Mouse (Mus musculus) cerebellum, postnatal 14 days (tissue): ENCODE measurements at regions not wholly inside any gene's neighbourhood (a gene's known extent, or its start where the extent isn't known, plus 50 kb on each side); places are given as distances from the start of the nearest gene placed in this dataset.

Experiments used
- DNase-seq, 2 experiments: peaks; one replicate each; pipeline ENCODE4 v3.0.0; 2021; ENCODE audit warnings: mixed read lengths in 2 of 2

DNA sequence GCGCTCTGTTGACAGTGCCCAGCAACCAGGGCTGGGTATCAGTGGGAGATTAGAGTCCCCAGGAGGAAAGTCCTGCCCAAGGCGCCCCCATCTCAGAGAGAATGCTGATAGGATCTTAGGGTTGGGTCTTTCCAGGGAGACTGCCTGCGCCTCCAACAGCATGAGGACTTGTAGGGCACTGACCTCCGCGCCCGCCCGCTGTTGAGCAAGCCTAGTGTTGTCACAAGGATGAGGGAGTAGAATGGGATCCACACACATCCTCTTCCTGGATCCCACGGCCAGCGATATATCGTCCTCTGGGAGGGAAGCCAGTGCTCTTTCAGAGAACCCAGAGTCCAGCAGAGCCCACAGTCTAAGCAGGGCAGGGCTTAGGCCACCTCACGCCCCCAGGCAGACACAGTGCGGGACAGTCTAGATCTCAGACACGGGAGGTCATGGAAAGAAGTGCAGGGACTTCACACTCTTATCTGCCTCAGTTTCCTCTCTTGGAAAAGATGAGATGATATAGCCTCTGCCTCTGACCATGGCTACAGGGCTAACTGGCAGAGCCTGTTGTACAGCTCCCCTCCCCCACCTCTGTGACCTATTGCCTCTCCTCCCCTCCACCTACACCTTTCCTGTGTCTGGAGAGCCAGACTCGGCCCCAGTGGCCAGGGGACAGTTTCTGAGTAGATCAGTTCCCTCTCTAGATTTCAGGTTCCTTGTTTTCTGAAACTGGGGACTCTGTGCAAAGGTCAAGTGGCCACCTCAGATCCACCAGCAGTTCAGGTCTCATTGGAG lies 52.0 kb upstream of the Dusp5 start:
- DNase-seq = no peak

DNA sequence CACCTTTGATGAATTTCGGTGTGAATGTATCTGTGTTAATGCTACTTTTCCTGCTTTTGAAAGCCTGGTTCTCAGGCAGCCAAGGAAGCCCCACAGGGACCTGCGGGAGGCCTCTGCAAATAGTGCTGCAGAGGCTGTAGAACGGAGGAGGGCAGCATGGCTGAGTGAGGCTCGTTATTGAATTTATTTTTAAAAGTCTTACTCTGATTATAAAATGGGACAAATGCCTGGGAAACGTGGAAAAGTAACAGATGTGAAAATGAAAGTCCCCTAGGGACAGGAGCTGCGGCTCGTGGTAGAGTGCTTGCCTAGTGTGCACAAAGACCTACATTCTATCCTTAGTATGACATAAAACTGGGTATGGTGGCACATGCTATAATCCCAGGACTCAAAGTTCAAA lies 59.7 kb upstream of the Dusp5 start:
- no peak for DNase-seq

DNA sequence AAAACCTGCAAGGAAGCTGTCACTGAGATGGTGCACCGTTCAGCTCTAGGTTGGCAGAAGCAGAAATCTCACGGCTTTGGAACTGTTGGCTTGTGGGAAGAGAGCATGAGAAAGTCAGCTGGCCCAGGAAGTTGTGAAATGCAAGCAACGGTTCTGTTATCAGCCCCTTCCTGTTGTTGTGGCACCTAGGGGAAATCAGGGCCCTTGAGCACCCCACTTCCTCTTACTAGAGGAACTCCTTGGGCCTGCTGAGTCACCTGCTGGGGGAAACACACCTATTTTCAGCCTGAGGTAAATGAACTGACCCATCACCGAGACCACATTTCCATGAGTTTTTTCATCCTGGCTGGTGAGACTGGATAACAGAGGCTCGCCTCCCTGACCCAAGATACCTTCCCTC lies 64.2 kb upstream of the Dusp5 start:
- no peak for DNase-seq

DNA sequence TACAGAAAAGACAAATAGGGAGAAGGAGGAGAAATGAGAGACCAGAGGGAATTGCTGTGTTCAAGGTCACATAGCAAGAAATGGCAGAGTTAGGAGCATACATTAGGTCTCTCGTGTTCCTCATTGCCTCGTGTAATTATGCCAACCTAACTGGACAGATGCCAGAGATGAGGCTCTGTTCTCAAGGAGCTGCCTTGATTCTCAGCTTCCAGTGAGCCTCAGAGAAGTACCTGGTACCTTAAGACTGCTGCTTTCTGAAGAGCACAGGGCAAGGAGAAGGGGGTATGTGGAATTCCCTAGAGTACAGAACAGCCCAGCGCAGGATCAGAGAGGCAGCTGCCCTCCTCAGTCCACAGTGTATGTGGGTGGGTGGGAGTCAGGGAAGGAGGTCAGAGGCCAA lies 64.8 kb upstream of the Dusp5 start:
- peak in 1 of 2 experiments; percentile 55 for DNase-seq

DNA sequence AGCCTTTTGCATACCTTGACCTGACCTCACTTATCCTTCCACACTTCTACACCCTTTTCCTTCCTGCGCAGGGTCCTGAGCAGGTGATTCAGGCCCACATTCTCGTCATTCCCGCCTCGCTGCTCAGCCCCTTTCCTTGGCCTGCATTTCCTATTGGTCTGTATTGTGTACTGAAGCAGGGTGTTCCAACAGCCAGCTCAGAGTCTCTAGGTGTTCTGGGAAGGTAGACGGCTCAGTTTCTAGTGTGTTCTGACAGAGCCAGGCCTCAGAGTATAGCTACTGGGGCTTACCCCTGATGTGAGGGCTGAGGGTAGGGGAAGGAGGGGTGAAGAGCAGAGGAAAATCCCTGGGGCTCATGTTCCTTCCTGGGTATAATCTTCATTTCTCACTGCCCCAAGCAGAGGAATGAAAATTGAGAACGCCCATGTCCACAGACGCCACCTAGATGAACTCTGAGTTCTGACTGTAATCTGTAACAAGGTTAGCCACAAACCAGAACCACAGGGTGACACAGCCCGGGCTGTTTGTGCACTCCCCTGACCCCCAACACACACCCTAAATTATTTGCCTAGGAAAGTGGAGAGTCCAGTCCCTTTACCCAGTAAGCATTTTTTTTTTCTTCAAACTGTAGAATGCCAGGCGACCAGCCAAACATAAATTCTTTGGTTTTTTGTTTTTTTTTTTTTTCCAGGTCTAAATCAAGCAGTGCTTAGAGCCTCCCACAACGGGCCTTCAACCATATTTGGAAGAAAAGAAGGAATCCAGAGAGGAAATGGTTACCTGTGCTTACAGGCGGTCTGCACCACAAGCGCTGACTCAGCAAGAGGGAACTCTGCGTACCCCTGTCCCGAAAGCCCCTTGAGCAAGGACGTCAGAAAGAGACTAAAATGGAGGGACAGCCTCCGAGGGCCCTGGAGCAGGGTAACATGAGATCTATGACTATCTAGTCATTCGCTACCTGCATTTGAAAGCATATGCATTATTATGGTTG lies 67.6 kb upstream of the Dusp5 start:
- DNase-seq = peak in 1 of 2 experiments; percentile 13

DNA sequence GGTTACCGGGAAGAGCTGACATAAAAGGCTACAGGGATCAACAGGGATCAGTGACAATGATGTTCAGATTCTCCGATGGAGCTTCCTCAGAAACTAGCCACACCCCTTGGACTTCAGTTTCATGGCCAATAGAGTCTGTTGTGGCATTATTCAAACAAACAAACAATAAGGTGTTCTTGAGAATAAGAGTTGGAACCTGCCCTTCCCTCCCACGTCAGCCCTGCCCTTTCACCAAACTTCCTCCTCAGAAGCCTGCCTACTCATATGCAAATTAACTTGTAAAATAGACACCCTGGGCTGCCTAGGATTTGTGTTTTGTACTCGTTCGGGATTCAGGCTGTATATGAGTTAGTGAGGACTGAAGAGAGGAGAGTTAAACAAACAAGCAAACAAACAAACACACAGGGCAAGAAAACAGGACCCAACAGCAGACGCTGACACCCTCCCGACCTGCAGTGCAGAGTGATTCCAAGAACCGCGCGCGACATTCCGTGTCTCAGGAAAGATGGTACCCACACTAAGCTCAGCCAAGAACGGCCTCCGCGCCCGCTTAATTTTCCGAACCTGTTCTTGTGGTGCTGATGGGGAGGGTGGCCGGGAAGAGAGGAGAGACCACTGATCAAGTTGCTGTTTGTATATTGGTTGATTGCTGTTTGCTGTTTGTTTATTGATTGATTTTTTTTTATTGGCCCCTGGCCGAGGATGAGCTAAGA lies 68.4 kb upstream of the Dusp5 start:
- peak in 1 of 2 experiments; percentile 34 for DNase-seq

DNA sequence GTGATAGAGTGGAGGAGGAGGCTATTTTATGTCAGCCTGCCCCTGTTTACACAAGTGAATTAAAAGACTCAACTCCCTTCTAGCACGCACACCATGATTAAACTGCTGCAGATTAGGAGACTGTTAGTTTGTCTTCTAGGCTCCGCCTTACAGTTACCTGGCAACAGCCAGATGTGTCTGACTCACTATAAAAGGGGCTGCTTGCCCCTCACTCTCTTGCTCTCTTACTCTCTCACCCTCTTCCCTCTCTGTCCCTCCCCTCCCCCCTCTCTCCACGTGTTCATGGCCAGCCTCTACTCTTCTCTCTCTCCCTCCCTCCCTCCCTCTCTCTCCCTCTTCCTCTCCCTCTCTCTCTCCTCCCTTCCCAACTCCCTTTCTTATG lies 69.0 kb upstream of the Smndc1 start:
- peak in 1 of 2 experiments; percentile 9 for DNase-seq

DNA sequence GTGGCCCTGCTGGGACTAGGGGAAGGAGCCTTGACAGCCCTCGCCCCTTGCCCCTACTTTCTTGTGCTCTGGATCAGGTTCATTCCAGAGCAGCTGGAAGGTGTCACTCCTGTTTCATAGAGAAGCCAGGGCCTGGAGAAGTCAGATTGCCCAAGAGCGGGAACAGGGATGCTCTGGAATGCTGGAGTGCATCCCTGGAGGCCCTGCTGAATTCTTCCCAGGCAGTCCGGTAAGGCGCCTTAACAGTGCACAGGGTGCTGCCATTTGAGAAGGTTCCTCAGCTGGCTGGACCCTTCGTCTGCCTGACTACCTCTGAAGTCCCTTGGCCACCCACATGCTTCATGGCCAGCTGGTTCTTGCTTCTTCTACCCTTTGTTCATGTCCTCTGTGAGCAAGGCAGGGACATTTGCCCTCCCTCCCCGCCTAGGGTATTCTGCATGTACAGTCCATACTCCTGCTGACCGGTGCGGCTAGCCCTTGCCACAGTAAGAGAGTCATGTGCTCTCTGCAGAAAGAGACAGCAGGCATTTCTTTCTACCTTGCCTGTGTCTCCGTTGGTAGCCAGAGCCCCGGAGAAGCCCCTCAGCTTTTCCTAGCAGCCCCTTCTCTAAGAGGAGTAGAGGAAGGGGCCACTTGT lies 68.5 kb upstream of the Smndc1 start:
- peak in 1 of 2 experiments; percentile 25 for DNase-seq

DNA sequence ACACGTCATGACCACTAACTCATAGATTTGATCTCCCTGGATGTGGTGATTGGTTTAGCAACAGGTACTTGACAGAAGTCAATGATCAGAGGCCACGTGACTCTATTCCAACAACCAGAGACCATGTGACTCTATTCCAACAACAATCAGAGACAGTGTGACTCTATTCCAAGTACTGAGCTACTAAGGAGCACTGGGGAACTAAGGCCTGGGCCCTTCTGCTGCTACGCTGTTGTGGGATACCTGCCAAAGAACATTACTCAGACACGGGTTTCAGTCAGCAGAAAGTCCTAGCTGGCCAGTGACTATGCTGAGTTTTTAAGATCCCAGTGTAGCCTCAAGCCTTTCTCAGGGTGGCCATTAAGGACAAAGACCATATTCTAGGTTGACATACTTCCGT lies 66.3 kb upstream of the Smndc1 start:
- DNase-seq = peak in 1 of 2 experiments; percentile 25

DNA sequence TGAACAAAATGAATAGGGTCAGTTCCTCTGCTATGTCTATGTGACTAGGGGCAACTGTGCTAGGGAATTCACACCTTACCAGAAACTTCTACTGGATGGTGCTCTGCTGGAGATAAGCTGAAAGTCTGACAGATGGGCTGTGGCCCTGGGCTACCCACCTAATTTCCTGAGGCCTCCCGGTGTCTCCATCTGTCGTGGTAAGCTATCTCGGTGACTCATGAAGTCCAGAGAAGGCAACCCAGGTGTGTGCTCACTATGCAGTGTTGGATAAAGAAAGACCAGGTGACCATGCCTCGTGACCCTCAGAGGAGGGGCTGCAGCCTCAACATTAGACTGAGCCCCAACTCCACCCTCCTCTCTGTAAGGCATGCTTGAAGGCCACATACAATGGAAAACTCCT lies 64.2 kb upstream of the Smndc1 start:
- DNase-seq = peak; percentile 66 to 81

DNA sequence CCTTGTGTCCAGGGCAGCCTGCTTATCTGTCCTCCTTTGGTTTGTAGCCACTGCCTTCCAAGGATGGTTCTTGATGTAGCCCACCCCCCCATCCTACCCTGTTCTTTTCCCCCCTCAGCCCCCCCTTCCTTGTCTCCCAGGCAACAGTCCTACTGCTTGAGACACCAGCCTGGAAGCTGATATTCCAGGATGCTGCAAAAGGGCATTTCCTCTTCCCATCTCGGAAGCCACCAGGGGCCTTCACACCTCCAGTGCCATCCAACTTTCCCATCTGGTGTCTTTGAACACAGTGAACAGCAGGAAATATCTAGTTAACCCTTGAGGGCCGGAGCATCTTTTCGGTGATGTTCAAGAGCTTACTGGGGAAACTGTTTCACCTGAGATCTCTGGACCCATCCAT lies 63.7 kb upstream of the Smndc1 start:
- peak; percentile 88 to 90 for DNase-seq

DNA sequence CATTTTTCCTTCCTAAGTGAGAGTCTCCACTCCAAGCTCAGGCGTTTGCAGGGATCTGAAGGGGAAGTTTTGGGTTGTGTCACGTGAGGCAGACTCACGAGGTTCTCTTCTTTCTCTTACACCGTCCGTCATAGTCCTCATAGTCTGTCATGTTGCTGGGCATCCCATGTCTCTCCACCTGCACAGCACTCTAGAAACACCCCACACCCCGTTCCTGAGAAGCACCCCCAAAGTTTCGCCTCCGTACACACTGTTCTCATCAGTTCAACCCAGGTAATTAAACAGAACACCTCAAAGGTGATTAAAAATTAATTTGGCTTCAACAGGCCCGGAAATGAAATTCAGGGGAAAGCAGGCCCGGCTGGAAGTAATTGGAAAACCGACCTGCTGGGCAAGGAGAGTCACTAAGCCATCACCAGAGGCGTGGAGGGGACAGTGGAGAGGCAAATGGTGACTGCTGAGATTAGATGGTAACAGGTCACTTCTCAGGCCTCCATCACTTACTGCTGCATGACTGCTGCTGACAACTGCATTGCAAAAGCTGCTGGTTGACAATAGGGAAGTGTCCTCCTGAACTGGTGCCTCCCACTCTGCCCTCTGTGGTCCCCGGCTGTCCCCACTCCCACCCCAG lies 63.1 kb upstream of the Smndc1 start:
- DNase-seq = peak in 1 of 2 experiments; percentile 66

DNA sequence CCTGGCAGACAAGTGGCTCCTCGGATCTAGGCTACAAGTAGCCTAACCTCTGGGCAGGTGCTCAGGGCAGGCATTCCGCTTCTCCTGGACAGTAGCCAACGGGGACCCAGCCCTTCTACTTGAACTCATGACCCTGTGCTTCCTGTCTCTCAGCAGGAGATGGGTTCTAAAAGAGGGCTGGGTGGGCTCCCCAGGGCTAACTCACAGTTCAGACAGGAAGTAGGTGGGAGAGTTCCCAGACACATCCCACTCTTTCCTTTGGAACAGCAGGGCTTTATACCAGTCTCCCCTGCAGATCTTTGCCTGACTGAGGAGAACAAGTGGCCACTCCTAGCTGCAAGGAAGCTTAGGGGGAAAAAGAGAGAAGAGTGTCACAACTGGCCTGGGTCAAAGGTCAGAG lies 62.0 kb upstream of the Smndc1 start:
- peak in 1 of 2 experiments; percentile 51 for DNase-seq

DNA sequence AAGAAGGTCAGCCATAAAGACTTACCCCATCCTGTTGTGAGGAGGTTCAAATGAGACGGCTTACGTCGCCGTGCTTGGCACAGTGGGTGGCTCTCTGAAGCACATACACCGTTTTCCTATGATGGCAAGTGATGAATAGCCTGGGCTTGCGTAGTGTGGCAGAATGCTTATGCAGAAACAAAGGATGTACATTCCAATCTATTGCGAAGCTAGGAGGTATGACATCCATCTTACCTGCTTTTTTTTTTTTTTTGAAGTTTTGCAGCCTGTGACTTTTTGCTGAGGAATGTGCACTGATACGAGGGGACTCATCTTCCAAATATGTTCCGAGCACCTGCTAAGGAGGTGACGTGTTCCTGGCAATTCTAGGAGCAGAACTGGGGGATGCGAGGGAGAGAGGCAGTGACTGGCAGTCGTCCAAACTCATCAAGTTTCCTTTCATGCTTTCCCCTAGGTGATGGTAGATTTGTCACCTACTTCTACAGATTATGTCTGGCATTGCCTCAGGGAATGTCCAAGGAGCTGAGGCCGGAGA lies 61.1 kb upstream of the Smndc1 start:
- peak in 1 of 2 experiments; percentile 68 for DNase-seq

DNA sequence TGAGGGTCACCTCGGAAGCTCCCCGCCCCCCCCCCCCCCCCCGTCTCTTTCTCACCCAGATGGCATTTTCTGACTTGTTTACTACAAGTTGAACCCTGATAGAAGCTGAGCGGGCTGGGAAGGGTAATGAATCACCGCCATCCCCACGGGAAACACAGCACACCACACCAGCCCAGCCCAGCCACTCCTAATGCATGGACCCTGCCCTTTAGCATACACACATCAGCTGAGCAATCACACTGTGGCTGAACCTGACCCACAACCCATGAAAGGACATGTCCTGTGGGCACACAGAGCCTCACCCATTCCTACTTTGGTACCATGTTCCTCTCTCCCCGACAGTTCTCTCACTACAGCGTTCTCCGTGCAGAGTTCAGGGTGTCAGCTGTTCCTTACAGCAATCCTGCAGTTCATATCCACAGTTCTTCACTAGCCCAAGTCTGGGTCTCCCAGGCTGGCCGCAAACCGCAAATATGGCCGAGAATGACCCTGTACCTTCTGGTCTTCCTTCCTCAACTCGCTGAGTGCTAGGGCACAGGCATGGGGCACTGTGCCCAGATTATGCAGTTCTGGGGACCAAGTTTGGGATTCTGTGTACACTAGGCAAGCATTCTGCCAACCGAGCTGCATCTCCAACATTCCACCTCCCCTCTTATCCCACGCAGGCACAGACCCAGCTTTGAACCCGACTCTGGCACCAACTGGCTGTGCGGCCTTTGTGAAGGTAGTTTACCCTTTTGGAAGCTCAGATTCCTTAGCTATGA lies 60.4 kb upstream of the Smndc1 start:
- DNase-seq = peak in 1 of 2 experiments; percentile 51

DNA sequence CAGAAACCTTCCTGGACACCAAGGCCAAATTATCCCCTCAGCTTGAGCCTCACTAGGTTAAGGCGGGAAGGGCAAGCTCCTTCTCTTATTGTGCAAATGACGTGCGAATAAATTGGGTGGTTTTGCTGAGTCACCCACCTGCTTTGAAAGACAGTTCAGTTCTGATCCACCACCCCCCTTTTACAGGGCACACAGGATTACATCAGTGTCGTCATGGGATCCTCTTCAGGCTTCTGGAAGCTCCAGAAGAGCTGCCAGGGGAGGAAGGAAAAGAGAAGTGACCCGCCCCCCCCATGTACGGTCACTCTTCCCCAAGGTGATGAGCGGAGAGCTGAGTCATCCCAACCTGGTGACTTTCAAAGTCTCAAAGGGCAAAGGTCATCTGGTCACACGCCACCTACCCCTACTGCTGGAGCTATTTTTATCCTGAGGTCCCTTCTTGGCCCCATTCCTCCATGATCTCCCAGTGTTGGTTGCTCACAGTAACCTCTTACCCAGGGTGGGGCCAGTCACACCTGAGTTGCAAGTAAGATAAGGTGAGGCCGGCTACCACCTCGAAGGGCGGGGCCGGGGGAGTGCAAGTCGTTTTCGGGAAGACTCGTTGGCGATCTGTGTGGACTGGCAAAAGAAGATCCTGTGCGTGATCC lies 58.9 kb upstream of the Smndc1 start:
- DNase-seq = no peak

DNA sequence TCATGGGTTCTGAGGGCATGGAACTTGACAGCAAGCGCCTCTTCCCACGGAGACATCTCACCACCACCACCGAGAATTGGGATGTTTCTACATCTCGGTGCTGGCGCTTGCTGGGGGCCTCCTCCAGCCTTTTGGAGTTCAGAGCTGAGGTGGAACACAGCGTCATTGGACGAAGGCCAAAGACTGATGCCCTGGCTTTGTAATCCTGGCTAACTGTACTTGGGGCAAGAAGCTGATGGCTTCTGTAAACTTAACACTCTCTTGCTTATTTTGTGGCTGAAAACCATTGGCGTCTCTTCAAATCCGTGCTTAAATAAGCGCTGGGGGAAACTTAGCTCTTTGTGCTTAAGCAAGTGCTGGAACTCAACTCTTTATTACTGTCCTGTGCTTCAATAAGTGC lies 57.8 kb upstream of the Smndc1 start:
- DNase-seq = peak; percentile 60 to 71

DNA sequence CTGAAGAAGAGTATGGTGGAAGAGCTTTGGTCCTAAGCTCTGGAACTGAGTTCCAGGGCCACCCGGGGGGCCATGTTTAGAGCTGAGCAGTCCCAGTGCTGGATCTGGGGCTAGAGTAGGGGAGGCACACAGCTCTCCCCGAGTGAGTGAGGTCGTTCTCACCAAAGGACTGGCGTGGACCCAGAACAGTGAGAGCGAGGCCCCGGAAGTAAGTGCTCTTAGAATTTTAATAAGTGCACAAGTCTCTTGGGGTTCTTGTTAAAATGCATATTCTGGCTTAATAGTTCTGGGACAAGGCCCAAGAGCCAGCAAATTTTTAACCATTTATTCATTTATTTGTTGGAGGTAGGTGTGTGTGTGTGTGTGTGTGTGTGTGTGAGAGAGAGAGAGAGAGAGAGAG lies 57.4 kb upstream of the Smndc1 start:
- peak in 1 of 2 experiments; percentile 45 for DNase-seq

DNA sequence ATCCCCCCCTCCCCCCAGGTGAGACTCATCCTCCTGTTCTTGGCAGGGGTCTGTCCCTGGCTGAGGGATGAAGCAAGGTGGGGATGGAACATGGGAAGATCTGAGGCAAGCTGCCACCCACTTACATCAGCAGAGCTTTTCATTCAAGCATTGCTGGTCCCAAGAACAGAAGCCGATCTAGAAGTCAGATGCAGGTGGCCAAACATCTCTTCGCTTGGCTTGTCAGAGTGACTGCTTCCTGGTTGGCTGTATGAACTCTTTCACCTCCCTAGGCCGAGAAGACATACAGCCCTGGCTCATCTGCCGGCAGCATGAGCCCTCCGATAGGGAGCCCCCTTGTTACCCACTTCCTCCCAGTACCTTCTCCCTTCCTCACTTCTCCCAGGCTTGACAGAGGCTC lies 55.8 kb upstream of the Smndc1 start:
- DNase-seq = no peak

DNA sequence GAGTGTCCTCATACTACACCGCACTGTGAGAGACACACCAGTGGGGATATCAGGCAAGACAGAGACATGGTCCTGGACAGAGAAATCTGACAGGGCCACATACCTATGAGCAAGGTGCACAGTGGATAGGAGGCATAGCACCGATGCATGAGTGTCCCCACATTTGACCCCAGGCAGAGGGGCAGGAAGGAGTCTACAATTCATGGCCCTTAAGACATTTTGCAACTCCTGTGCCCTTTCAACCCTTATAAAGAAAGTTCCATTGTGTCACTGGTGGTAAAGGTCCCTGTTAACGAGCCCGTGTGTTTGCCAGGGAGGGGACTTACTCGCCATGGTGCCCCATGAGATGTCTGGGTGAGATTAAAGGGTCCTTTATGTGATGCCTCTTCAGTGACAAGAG lies 54.3 kb upstream of the Smndc1 start:
- no peak for DNase-seq
